Mouse (Mus musculus): ENCODE data around the gene Lsp1.

GRCm38 (mm10) chr7:142445324-142445723 is 15.3 kb upstream of the Lsp1 start:
- TF ChIP-seq ZC3H11A (IDR thresholded peaks at IDR 0.05; ENCODE audit: borderline replicate concordance, low read depth, low read length), result no peak
- TF ChIP-seq MAFK (IDR thresholded peaks at IDR 0.05; ENCODE audit: insufficient read depth, low read depth, low read length), result no peak
- TF ChIP-seq CHD2 (IDR thresholded peaks at IDR 0.05; ENCODE audit: low read depth, low read length), result no peak
- no peak for TF ChIP-seq HCFC1 (IDR thresholded peaks at IDR 0.05; ENCODE audit: borderline replicate concordance, insufficient read depth, low read length)

All from ES-E14 (cell line).